Mouse (Mus musculus) hindbrain, embryonic 13.5 days (tissue): ENCODE data around the gene Gm5136. TPM values are rescaled to one million over a fixed set of nuclear protein-coding genes. Genes with fewer than 3 reads are reported as not detected.

Source experiments
- ATAC-seq: fragments of 200-750 bp; cut with Nextera tagmentation; 2 replicates; pipeline ENCODE4 v1.8.0; 2017; ENCODE audit warnings: moderate TSS enrichment; ENCODE audit not compliant: low FRiP score
- H3K27ac ChIP-seq: fragments of 300-500 bp; sonication (generic); 2 replicates; pipeline ENCODE4 v1.5.1; 2015; ENCODE audit warnings: inconsistent platforms, mild to moderate bottlenecking, moderate library complexity
- H3K27me3 ChIP-seq: fragments of 300-500 bp; sonication (generic); 2 replicates; pipeline ENCODE4 v1.6.1; 2015; ENCODE audit warnings: mild to moderate bottlenecking, inconsistent platforms
- H3K36me3 ChIP-seq: fragments of 300-500 bp; sonication (generic); 2 replicates; pipeline ENCODE4 v1.6.1; 2015; ENCODE audit warnings: mild to moderate bottlenecking, inconsistent platforms
- H3K4me1 ChIP-seq: fragments of 300-500 bp; sonication (generic); replicated peaks from 2 replicates; pipeline ENCODE4 v1.6.1; 2015; ENCODE audit warnings: inconsistent platforms
- H3K4me2 ChIP-seq: fragments of 300-500 bp; sonication (generic); 2 replicates; pipeline ENCODE4 v1.6.1; 2015; ENCODE audit warnings: inconsistent platforms, mild to moderate bottlenecking, moderate library complexity
- H3K4me3 ChIP-seq: fragments of 300-500 bp; sonication (generic); 2 replicates; pipeline ENCODE4 v1.5.1; 2015; ENCODE audit warnings: mild to moderate bottlenecking, inconsistent platforms
- H3K9ac ChIP-seq: fragments of 300-500 bp; sonication (generic); 2 replicates; pipeline ENCODE4 v1.6.1; 2015; ENCODE audit warnings: mild to moderate bottlenecking, inconsistent platforms
- H3K9me3 ChIP-seq: fragments of 300-500 bp; sonication (generic); 2 replicates; pipeline ENCODE4 v1.6.1; 2016; ENCODE audit warnings: inconsistent platforms
- WGBS: fragments of 180-500 bp; shearing (Covaris S2); methylation state at CpG from one replicate; pipeline ENCODE4 v1.1.7; 2015; 5-methylcytosine and 5-hydroxymethylcytosine counted together
- polyA plus RNA-seq: library from polyadenylated mRNA; unstranded; fragments of >200 nt; fragmentation: Nextera tagmentation; extraction: Ambion mirVana; gene quantifications from 2 replicates; pipeline ENCODE4 v1.2.1, GENCODE M21; 2015

Gene Gm5136
- polyA plus RNA-seq, 1 experiment from 2014 or later, result 0.43 TPM

- Histone ChIP-seq H3K36me3 (no peaks in the 10 kb centered on the region), H3K4me3 (no peak overlapping the region), H3K9ac (no peak overlapping the region), H3K9me3 (no peaks in the 10 kb centered on the region), H3K27ac (peak overlapping the region; percentile 55), H3K4me2 (no peak overlapping the region), H3K27me3 (no peaks in the 10 kb centered on the region), H3K4me1 (peaks cover 14% of the 10 kb centered on the region)
- 58% methylated on average over 14 of the region's 14 CpGs for WGBS
- peak; percentile 75 for ATAC-seq
Observed at GRCm38 (mm10) chr10:108679675-108680390, 20.1 kb downstream of the Gm5136 start.

GRCm38 (mm10) chr10:108677053-108677452, 22.9 kb downstream of the Gm5136 start:
- H3K4me1 ChIP-seq, result peaks cover 14% of the 10 kb centered on the region
- H3K27me3 ChIP-seq, result no peaks in the 10 kb centered on the region
- H3K4me3 ChIP-seq, result no peak overlapping the region
- H3K27ac ChIP-seq, result no peak overlapping the region
- no peak overlapping the region for H3K9ac ChIP-seq
- H3K36me3 ChIP-seq, result no peaks in the 10 kb centered on the region
- no peaks in the 10 kb centered on the region for H3K9me3 ChIP-seq
- H3K4me2 ChIP-seq, result no peak overlapping the region
- WGBS, result 80% methylated on average over 8 of the region's 8 CpGs
- no peak for ATAC-seq

- WGBS, result 83% methylated on average over 3 of the region's 3 CpGs
Observed at GRCm38 (mm10) chr10:108668944-108669343, 31.0 kb downstream of the Gm5136 start.

GRCm38 (mm10) chr10:108660295-108660694, 39.7 kb downstream of the Gm5136 start:
- H3K9me3 ChIP-seq, result no peaks in the 10 kb centered on the region
- WGBS, result 74% methylated on average over 3 of the region's 3 CpGs
- H3K27me3 ChIP-seq, result no peaks in the 10 kb centered on the region
- no peak overlapping the region for H3K9ac ChIP-seq
- H3K4me3 ChIP-seq, result no peak overlapping the region
- ATAC-seq, result no peak
- no peaks in the 10 kb centered on the region for H3K4me1 ChIP-seq
- H3K27ac ChIP-seq, result no peak overlapping the region
- no peaks in the 10 kb centered on the region for H3K36me3 ChIP-seq
- H3K4me2 ChIP-seq, result no peak overlapping the region

More at GRCm38 (mm10) chr10:108668944-108669343, 31.0 kb downstream of the Gm5136 start:
- H3K27me3 ChIP-seq, result no peaks in the 10 kb centered on the region
- no peaks in the 10 kb centered on the region for H3K4me1 ChIP-seq
- no peak overlapping the region for H3K27ac ChIP-seq
- ATAC-seq, result no peak
- H3K9me3 ChIP-seq, result no peaks in the 10 kb centered on the region
- H3K4me2 ChIP-seq, result no peak overlapping the region
- H3K4me3 ChIP-seq, result no peak overlapping the region
- no peaks in the 10 kb centered on the region for H3K36me3 ChIP-seq
- H3K9ac ChIP-seq, result no peak overlapping the region

- no peak for ATAC-seq
- WGBS, result 82% methylated on average over 2 of the region's 2 CpGs
- Histone ChIP-seq H3K9ac (no peak overlapping the region), H3K9me3 (no peaks in the 10 kb centered on the region), H3K4me2 (no peak overlapping the region), H3K36me3 (no peaks in the 10 kb centered on the region), H3K4me1 (no peaks in the 10 kb centered on the region), H3K4me3 (no peak overlapping the region), H3K27me3 (no peaks in the 10 kb centered on the region), H3K27ac (no peak overlapping the region)
Observed at GRCm38 (mm10) chr10:108658300-108658699, 41.7 kb downstream of the Gm5136 start.

- H3K4me2 ChIP-seq, result no peak overlapping the region
- H3K4me1 ChIP-seq, result no peaks in the 10 kb centered on the region
- no peak overlapping the region for H3K27ac ChIP-seq
- H3K27me3 ChIP-seq, result no peaks in the 10 kb centered on the region
- H3K36me3 ChIP-seq, result no peaks in the 10 kb centered on the region
- no peaks in the 10 kb centered on the region for H3K9me3 ChIP-seq
- no peak overlapping the region for H3K4me3 ChIP-seq
- no peak overlapping the region for H3K9ac ChIP-seq
- no peak for ATAC-seq
Observed at GRCm38 (mm10) chr10:108657669-108658068, 42.3 kb downstream of the Gm5136 start.

GRCm38 (mm10) chr10:108656898-108657297, 43.1 kb downstream of the Gm5136 start:
- H3K4me3 ChIP-seq, result no peak overlapping the region
- no peaks in the 10 kb centered on the region for H3K9me3 ChIP-seq
- no peaks in the 10 kb centered on the region for H3K4me1 ChIP-seq
- no peak overlapping the region for H3K9ac ChIP-seq
- H3K36me3 ChIP-seq, result no peaks in the 10 kb centered on the region
- 93% methylated on average over 4 of the region's 4 CpGs for WGBS
- H3K4me2 ChIP-seq, result no peak overlapping the region
- no peaks in the 10 kb centered on the region for H3K27me3 ChIP-seq
- no peak for ATAC-seq
- H3K27ac ChIP-seq, result no peak overlapping the region

GRCm38 (mm10) chr10:108655074-108655473, 44.9 kb downstream of the Gm5136 start:
- H3K4me1 ChIP-seq, result no peaks in the 10 kb centered on the region
- no peaks in the 10 kb centered on the region for H3K27me3 ChIP-seq
- ATAC-seq, result no peak
- H3K27ac ChIP-seq, result no peak overlapping the region
- H3K9me3 ChIP-seq, result no peaks in the 10 kb centered on the region
- no peak overlapping the region for H3K4me2 ChIP-seq
- no peak overlapping the region for H3K4me3 ChIP-seq
- H3K9ac ChIP-seq, result no peak overlapping the region
- no peaks in the 10 kb centered on the region for H3K36me3 ChIP-seq
- WGBS, result 95% methylated on average over 11 of the region's 11 CpGs

- H3K4me1 ChIP-seq, result 0 out of 2 replicates have a peak, but pooled peaks cover 5% of the 10 kb centered on the region
- no peak overlapping the region for H3K4me3 ChIP-seq
- H3K27me3 ChIP-seq, result no peaks in the 10 kb centered on the region
- no peak for ATAC-seq
- no peak overlapping the region for H3K4me2 ChIP-seq
- 49% methylated on average over 8 of the region's 8 CpGs for WGBS
- no peak overlapping the region for H3K9ac ChIP-seq
- H3K36me3 ChIP-seq, result no peaks in the 10 kb centered on the region
- no peaks in the 10 kb centered on the region for H3K9me3 ChIP-seq
- no peak overlapping the region for H3K27ac ChIP-seq
Observed at GRCm38 (mm10) chr10:108652831-108653230, 47.1 kb downstream of the Gm5136 start.

- H3K9ac ChIP-seq, result no peak overlapping the region
- 89% methylated on average over 8 of the region's 8 CpGs for WGBS
- H3K4me1 ChIP-seq, result 0 out of 2 replicates have a peak, but pooled peaks cover 5% of the 10 kb centered on the region
- ATAC-seq, result no peak
- no peaks in the 10 kb centered on the region for H3K27me3 ChIP-seq
- no peak overlapping the region for H3K27ac ChIP-seq
- H3K9me3 ChIP-seq, result no peaks in the 10 kb centered on the region
- H3K36me3 ChIP-seq, result no peaks in the 10 kb centered on the region
- H3K4me2 ChIP-seq, result no peak overlapping the region
- no peak overlapping the region for H3K4me3 ChIP-seq
Observed at GRCm38 (mm10) chr10:108652066-108652465, 47.9 kb downstream of the Gm5136 start.

GRCm38 (mm10) chr10:108649174-108649573, 50.8 kb downstream of the Gm5136 start:
- 81% methylated on average over 7 of the region's 7 CpGs for WGBS
- H3K27ac ChIP-seq, result peak overlapping the region; percentile 52; the same call in 1 of the 2 replicates
- 0 out of 2 replicates have a peak, but pooled peaks cover 5% of the 10 kb centered on the region for H3K4me1 ChIP-seq
- no peaks in the 10 kb centered on the region for H3K9me3 ChIP-seq
- ATAC-seq, result no peak
- no peaks in the 10 kb centered on the region for H3K36me3 ChIP-seq
- no peak overlapping the region for H3K9ac ChIP-seq
- no peaks in the 10 kb centered on the region for H3K27me3 ChIP-seq
- H3K4me3 ChIP-seq, result no peak overlapping the region
- H3K4me2 ChIP-seq, result no peak overlapping the region
